Comparison of ENCODE assay signal across 23 mouse cellular contexts in genomic region chr14:77258186-77258585, GRCm38 (mm10).
"Had no signal": no experiment of that assay in that cellular context is flagged by ENCODE, and none has a peak within 500 bp of the region (broad histone marks: within the 10 kb centered on the region; RNA-seq: fewer than 3 reads in every experiment).

No protein-coding gene starts in this region.

- H3K27me3 ChIP-seq: limb, embryonic 13.5 days; midbrain, embryonic 15.5 days; neural tube, embryonic 13.5 days had no signal

- H3K27ac ChIP-seq: left cerebral cortex, adult 2 months; limb, embryonic 10.5 days; limb, embryonic 13.5 days; liver, embryonic 14.5 days; macrophage; midbrain, embryonic 15.5 days; neural tube, embryonic 13.5 days; stomach, postnatal 0 days had no signal

- H3K4me1 ChIP-seq: limb, embryonic 10.5 days had no signal

- H3K4me2 ChIP-seq: limb, embryonic 13.5 days; lung, embryonic 14.5 days; midbrain, embryonic 15.5 days; neural tube, embryonic 13.5 days had no signal

- H3K4me3 ChIP-seq: left cerebral cortex, adult 2 months; limb, embryonic 10.5 days; limb, embryonic 13.5 days; midbrain, embryonic 15.5 days; myocyte; neural tube, embryonic 13.5 days had no signal

- DNase-seq: kidney, adult 18-20 months; kidney, adult 9 months; kidney, postnatal 14 days; kidney, postnatal 4 days; layer of hippocampus, postnatal 36 days; liver, postnatal 0 days; lung, embryonic 14.5 days; right cerebral cortex, adult 18-20 months; right cerebral cortex, postnatal 14 days; right cerebral cortex, postnatal 4 days; thymus, adult 2 months; thymus, postnatal 14 days; thymus, postnatal 4 days had no signal

- H3K9me3 ChIP-seq: limb, embryonic 10.5 days; limb, embryonic 13.5 days; midbrain, embryonic 15.5 days; neural tube, embryonic 13.5 days had no signal

- ATAC-seq: liver, postnatal 0 days; lung, postnatal 0 days; midbrain, embryonic 15.5 days had no signal

- H3K9ac ChIP-seq: limb, embryonic 13.5 days; liver, embryonic 14.5 days; liver, postnatal 0 days; lung, embryonic 14.5 days; midbrain, embryonic 15.5 days; neural tube, embryonic 13.5 days had no signal

- H3K36me3 ChIP-seq: limb, embryonic 10.5 days; limb, embryonic 13.5 days; midbrain, embryonic 15.5 days; neural tube, embryonic 13.5 days had no signal
